Mouse (Mus musculus) lung, embryonic 15.5 days (tissue): ENCODE measurements around the gene Ccn5. TPM values are rescaled to one million over a fixed set of nuclear protein-coding genes. Genes with fewer than 3 reads are reported as not detected.

ENCODE experiments used
- ATAC-seq: fragments of 200-750 bp; cut with Nextera tagmentation; 2 replicates; pipeline ENCODE4 v1.8.0; 2017; ENCODE audit warnings: moderate number of reproducible peaks, borderline replicate concordance; ENCODE audit not compliant: low FRiP score, low TSS enrichment; ENCODE audit errors: extremely low read depth
- H3K27ac ChIP-seq: fragments of 300-500 bp; sonication (generic); 2 replicates; pipeline ENCODE4 v1.5.1; 2015; ENCODE audit warnings: moderate library complexity, mild to moderate bottlenecking, inconsistent platforms
- H3K27me3 ChIP-seq: fragments of 300-500 bp; sonication (generic); 2 replicates; pipeline ENCODE4 v1.6.1; 2015; ENCODE audit warnings: inconsistent platforms
- H3K36me3 ChIP-seq: fragments of 300-500 bp; sonication (generic); 2 replicates; pipeline ENCODE4 v1.6.1; 2015; ENCODE audit warnings: inconsistent platforms
- H3K4me1 ChIP-seq: fragments of 300-500 bp; sonication (generic); 2 replicates; pipeline ENCODE4 v1.6.1; 2015; ENCODE audit warnings: inconsistent platforms
- H3K4me2 ChIP-seq: fragments of 300-500 bp; sonication (generic); 2 replicates; pipeline ENCODE4 v1.6.1; 2015; ENCODE audit warnings: inconsistent platforms, mild to moderate bottlenecking, moderate library complexity
- H3K4me3 ChIP-seq: fragments of 300-500 bp; sonication (generic); 2 replicates; pipeline ENCODE4 v1.5.1; 2015; ENCODE audit warnings: mild to moderate bottlenecking, inconsistent platforms
- H3K9ac ChIP-seq: fragments of 300-500 bp; sonication (generic); 2 replicates; pipeline ENCODE4 v1.6.1; 2015; ENCODE audit warnings: inconsistent platforms
- H3K9me3 ChIP-seq: fragments of 300-500 bp; sonication (generic); 2 replicates; pipeline ENCODE4 v1.6.1; 2016; ENCODE audit warnings: inconsistent platforms
- WGBS: fragments of 180-500 bp; shearing (Covaris S2); methylation state at CpG from one replicate; pipeline ENCODE4 v1.1.7; 2015; 5-methylcytosine and 5-hydroxymethylcytosine counted together
- polyA plus RNA-seq: library from polyadenylated mRNA; unstranded; fragments of >200 nt; fragmentation: Nextera tagmentation; extraction: Ambion mirVana; gene quantifications from 2 replicates; pipeline ENCODE4 v1.2.1, GENCODE M21; 2015

Gene Ccn5
- polyA plus RNA-seq, 1 experiment from 2014 or later = 1.8 TPM

- Histone ChIP-seq H3K4me2 (no peak overlapping the region), H3K4me3 (no peak overlapping the region), H3K27ac (no peak overlapping the region), H3K4me1 (0 out of 2 replicates have a peak, but pooled peaks cover 6% of the 10 kb centered on the region), H3K36me3 (no peaks in the 10 kb centered on the region), H3K9ac (no peak overlapping the region), H3K27me3 (no peaks in the 10 kb centered on the region), H3K9me3 (no peaks in the 10 kb centered on the region)
- 76% methylated on average over 4 of the region's 4 CpGs for WGBS
- no peak for ATAC-seq
Measured at GRCm38 (mm10) chr2:163809166-163809565, 11.5 kb upstream of the Ccn5 start.

GRCm38 (mm10) chr2:163809704-163810103, 11.0 kb upstream of the Ccn5 start:
- no peak overlapping the region for H3K9ac ChIP-seq
- 28% methylated on average over 7 of the region's 7 CpGs for WGBS
- no peaks in the 10 kb centered on the region for H3K9me3 ChIP-seq
- no peak overlapping the region for H3K27ac ChIP-seq
- H3K4me3 ChIP-seq = no peak overlapping the region
- H3K4me2 ChIP-seq = no peak overlapping the region
- no peaks in the 10 kb centered on the region for H3K36me3 ChIP-seq
- ATAC-seq = no peak
- 0 out of 2 replicates have a peak, but pooled peaks cover 6% of the 10 kb centered on the region for H3K4me1 ChIP-seq
- H3K27me3 ChIP-seq = no peaks in the 10 kb centered on the region

GRCm38 (mm10) chr2:163813077-163813476, 7.6 kb upstream of the Ccn5 start:
- 0 out of 2 replicates have a peak, but pooled peaks cover 6% of the 10 kb centered on the region for H3K4me1 ChIP-seq
- no peak overlapping the region for H3K9ac ChIP-seq
- H3K4me3 ChIP-seq = no peak overlapping the region
- no peaks in the 10 kb centered on the region for H3K36me3 ChIP-seq
- no peaks in the 10 kb centered on the region for H3K27me3 ChIP-seq
- H3K9me3 ChIP-seq = no peaks in the 10 kb centered on the region
- H3K27ac ChIP-seq = no peak overlapping the region
- no peak for ATAC-seq
- H3K4me2 ChIP-seq = no peak overlapping the region
- 56% methylated on average over 5 of the region's 5 CpGs for WGBS

GRCm38 (mm10) chr2:163814739-163815465, 5.8 kb upstream of the Ccn5 start:
- 0 out of 2 replicates have a peak, but pooled peaks cover under 1% of the 10 kb centered on the region for H3K4me1 ChIP-seq
- no peaks in the 10 kb centered on the region for H3K36me3 ChIP-seq
- no peak overlapping the region for H3K9ac ChIP-seq
- WGBS = 76% methylated on average over 9 of the region's 9 CpGs
- no peak overlapping the region for H3K27ac ChIP-seq
- H3K4me2 ChIP-seq = no peak overlapping the region
- no peak overlapping the region for H3K4me3 ChIP-seq
- H3K9me3 ChIP-seq = no peaks in the 10 kb centered on the region
- H3K27me3 ChIP-seq = no peaks in the 10 kb centered on the region
- no peak for ATAC-seq

GRCm38 (mm10) chr2:163823248-163823647, 2.6 kb downstream of the Ccn5 start:
- no peaks in the 10 kb centered on the region for H3K27me3 ChIP-seq
- no peak overlapping the region for H3K27ac ChIP-seq
- ATAC-seq = peak; percentile 50; the same call in 1 of the 2 replicates
- H3K4me2 ChIP-seq = peak overlapping the region; percentile 49
- no peaks in the 10 kb centered on the region for H3K9me3 ChIP-seq
- peaks cover 8% of the 10 kb centered on the region for H3K4me1 ChIP-seq
- no peak overlapping the region for H3K9ac ChIP-seq
- H3K4me3 ChIP-seq = no peak overlapping the region
- 6% methylated on average over 4 of the region's 4 CpGs for WGBS
- H3K36me3 ChIP-seq = no peaks in the 10 kb centered on the region

GRCm38 (mm10) chr2:163823771-163824170, 3.1 kb downstream of the Ccn5 start:
- no peaks in the 10 kb centered on the region for H3K9me3 ChIP-seq
- peaks cover 8% of the 10 kb centered on the region for H3K4me1 ChIP-seq
- ATAC-seq = peak; percentile 82; the same call in 1 of the 2 replicates
- WGBS = 21% methylated on average over 11 of the region's 11 CpGs
- H3K36me3 ChIP-seq = no peaks in the 10 kb centered on the region
- H3K27me3 ChIP-seq = no peaks in the 10 kb centered on the region
- no peak overlapping the region for H3K27ac ChIP-seq
- H3K4me2 ChIP-seq = peak overlapping the region; percentile 49
- no peak overlapping the region for H3K9ac ChIP-seq
- H3K4me3 ChIP-seq = peak overlapping the region; percentile 14; the same call in 1 of the 2 replicates

GRCm38 (mm10) chr2:163825861-163826260, 5.2 kb downstream of the Ccn5 start:
- no peak for ATAC-seq
- Histone ChIP-seq H3K27me3 (no peaks in the 10 kb centered on the region), H3K9ac (no peak overlapping the region), H3K4me1 (peaks cover 8% of the 10 kb centered on the region), H3K4me3 (no peak overlapping the region), H3K36me3 (no peaks in the 10 kb centered on the region), H3K9me3 (no peaks in the 10 kb centered on the region), H3K27ac (no peak overlapping the region), H3K4me2 (no peak overlapping the region)
- WGBS = 90% methylated on average over 1 of the region's 1 CpGs

GRCm38 (mm10) chr2:163826494-163826893, 5.8 kb downstream of the Ccn5 start:
- WGBS = 32% methylated on average over 5 of the region's 5 CpGs
- no peak for ATAC-seq
- Histone ChIP-seq H3K4me2 (no peak overlapping the region), H3K4me1 (peaks cover 8% of the 10 kb centered on the region), H3K9ac (no peak overlapping the region), H3K27me3 (no peaks in the 10 kb centered on the region), H3K36me3 (no peaks in the 10 kb centered on the region), H3K27ac (no peak overlapping the region), H3K4me3 (no peak overlapping the region), H3K9me3 (no peaks in the 10 kb centered on the region)

GRCm38 (mm10) chr2:163831163-163831562, 10.5 kb downstream of the Ccn5 start:
- WGBS = 48% methylated on average over 1 of the region's 1 CpGs
- H3K4me3 ChIP-seq = no peak overlapping the region
- no peaks in the 10 kb centered on the region for H3K9me3 ChIP-seq
- no peak overlapping the region for H3K27ac ChIP-seq
- H3K27me3 ChIP-seq = no peaks in the 10 kb centered on the region
- H3K36me3 ChIP-seq = no peaks in the 10 kb centered on the region
- H3K9ac ChIP-seq = no peak overlapping the region
- no peaks in the 10 kb centered on the region for H3K4me1 ChIP-seq
- no peak overlapping the region for H3K4me2 ChIP-seq
- no peak for ATAC-seq

GRCm38 (mm10) chr2:163838043-163838442, 17.4 kb downstream of the Ccn5 start:
- Histone ChIP-seq H3K36me3 (no peaks in the 10 kb centered on the region), H3K27ac (no peak overlapping the region), H3K9me3 (no peaks in the 10 kb centered on the region), H3K27me3 (no peaks in the 10 kb centered on the region), H3K9ac (no peak overlapping the region), H3K4me2 (no peak overlapping the region), H3K4me3 (no peak overlapping the region), H3K4me1 (no peaks in the 10 kb centered on the region)
- 20% methylated on average over 9 of the region's 9 CpGs for WGBS
- peak; percentile 59; the same call in 1 of the 2 replicates for ATAC-seq

GRCm38 (mm10) chr2:163839519-163839918, 18.9 kb downstream of the Ccn5 start:
- ATAC-seq = no peak
- 45% methylated on average over 6 of the region's 6 CpGs for WGBS

GRCm38 (mm10) chr2:163842043-163842442, 21.4 kb downstream of the Ccn5 start:
- Histone ChIP-seq H3K27me3 (no peaks in the 10 kb centered on the region), H3K4me2 (no peak overlapping the region), H3K9ac (no peak overlapping the region), H3K36me3 (no peaks in the 10 kb centered on the region), H3K9me3 (no peaks in the 10 kb centered on the region), H3K4me3 (no peak overlapping the region), H3K27ac (no peak overlapping the region), H3K4me1 (no peaks in the 10 kb centered on the region)
- ATAC-seq = no peak
- 48% methylated on average over 4 of the region's 4 CpGs for WGBS

More at GRCm38 (mm10) chr2:163839519-163839918, 18.9 kb downstream of the Ccn5 start:
- Histone ChIP-seq H3K4me3 (no peak overlapping the region), H3K4me1 (no peaks in the 10 kb centered on the region), H3K36me3 (no peaks in the 10 kb centered on the region), H3K9me3 (no peaks in the 10 kb centered on the region), H3K27ac (no peak overlapping the region), H3K27me3 (no peaks in the 10 kb centered on the region), H3K9ac (no peak overlapping the region), H3K4me2 (no peak overlapping the region)
